40 mouse cellular contexts compared by ENCODE assay signal in genomic region chr11:68577076-68577475, GRCm38 (mm10). TPM values are rescaled to one million over a fixed set of nuclear protein-coding genes. Genes with fewer than 3 reads are reported as not detected.
"Had no signal": no experiment of that assay in that cellular context is flagged by ENCODE, and none has a peak within 500 bp of the region (broad histone marks: within the 10 kb centered on the region; RNA-seq: fewer than 3 reads in every experiment).

No protein-coding gene starts in this region.

- H3K27me3 ChIP-seq: heart, embryonic 12.5 days; heart, embryonic 13.5 days; heart, embryonic 15.5 days; hindbrain, embryonic 12.5 days; hindbrain, embryonic 13.5 days; hindbrain, embryonic 15.5 days; intestine, embryonic 15.5 days; kidney, embryonic 15.5 days had no signal

- DNase-seq: heart, postnatal 10 days; heart, postnatal 14 days; heart, postnatal 36 days; heart, postnatal 4 days; kidney, adult 11 months; kidney, adult 18-20 months; kidney, adult 2 months; kidney, adult 8-10 months; kidney, adult 9 months; kidney, postnatal 10 days; kidney, postnatal 14 days; kidney, postnatal 25 days; kidney, postnatal 36 days; kidney, postnatal 4 days; layer of hippocampus, adult 9-11 months; layer of hippocampus, postnatal 36 days had no signal

- H3K4me3 ChIP-seq: heart, embryonic 12.5 days; heart, embryonic 13.5 days; heart, embryonic 15.5 days; hindbrain, embryonic 10.5 days; hindbrain, embryonic 12.5 days; hindbrain, embryonic 13.5 days; hindbrain, embryonic 15.5 days; intestine, embryonic 15.5 days; kidney, embryonic 15.5 days; layer of hippocampus, adult 2 months; left cerebral cortex, adult 2 months had no signal

- H3K9ac ChIP-seq: heart, embryonic 12.5 days; heart, embryonic 13.5 days; heart, embryonic 15.5 days; hindbrain, embryonic 12.5 days; hindbrain, embryonic 13.5 days; hindbrain, embryonic 14.5 days; hindbrain, embryonic 15.5 days; intestine, embryonic 15.5 days; kidney, embryonic 15.5 days had no signal

- H3K27ac ChIP-seq: heart, embryonic 13.5 days; heart, embryonic 15.5 days; hindbrain, embryonic 10.5 days; hindbrain, embryonic 12.5 days; hindbrain, embryonic 13.5 days; hindbrain, embryonic 14.5 days; hindbrain, embryonic 15.5 days; hindbrain, postnatal 0 days; intestine, embryonic 15.5 days; kidney, embryonic 15.5 days; kidney, postnatal 0 days; layer of hippocampus, adult 2 months; left cerebral cortex, adult 2 months had no signal

- H3K36me3 ChIP-seq: heart, embryonic 12.5 days; heart, embryonic 13.5 days; heart, embryonic 15.5 days; hindbrain, embryonic 10.5 days; hindbrain, embryonic 12.5 days; hindbrain, embryonic 13.5 days; hindbrain, embryonic 15.5 days; intestine, embryonic 15.5 days; kidney, embryonic 15.5 days had no signal

RNA-seq across cellular contexts. Expression of gene Ccdc42, which starts 9.7 kb away (rescaled TPM):
- total RNA-seq: heart, postnatal 14 days; heart, postnatal 25 days; heart, postnatal 36 days; hematopoietic stem cell, adult 5-6 weeks; hindbrain, postnatal 0 days had no signal
- polyA plus RNA-seq: inflammation-experienced regulatory T-cells, adult 6 months; intestine, embryonic 16.5 days; kidney, adult 2 months had no signal

RNA-seq across cellular contexts. Expression of gene Mfsd6l, which starts 21.1 kb away (rescaled TPM):
- total RNA-seq: heart, postnatal 36 days; hematopoietic stem cell, adult 5-6 weeks; layer of hippocampus, adult 18-20 months; layer of hippocampus, adult 8-10 months; layer of hippocampus, postnatal 25 days; layer of hippocampus, postnatal 36 days; left cerebral cortex, adult 18-20 months; left cerebral cortex, adult 2 months had no signal
- polyA plus RNA-seq: heart, embryonic 13.5 days; heart, embryonic 14.5 days; heart, embryonic 15.5 days; hindbrain, embryonic 11.5 days; hindbrain, embryonic 13.5 days; hindbrain, embryonic 14.5 days; hindbrain, embryonic 15.5 days; inflammation-experienced regulatory T-cells, adult 6 months had no signal
